Mouse (Mus musculus) testis, postnatal 10 days (tissue): Measurements from ENCODE around the gene Bmpr1a.
A peak's percentile ranks its signal among the peaks of the same experiment; 100 is the strongest.
"Not testable (repeated sequence)": the region's sequence is repeated elsewhere in the genome, so short reads cannot be mapped to it uniquely, and the experiment has no call there.

Experiments
- DNase-seq: peaks from one replicate; pipeline ENCODE4 v3.0.0; 2021; ENCODE audit warnings: low spot score

The Bmpr1a gene

GRCm38 (mm10) chr14:34393295-34393694, 109.8 kb downstream of the Bmpr1a start:
- no peak for DNase-seq

- DNase-seq: no peak
Observed at GRCm38 (mm10) chr14:34382921-34383704, 120.0 kb downstream of the Bmpr1a start.

- DNase-seq: peak; percentile 42
Observed at GRCm38 (mm10) chr14:34378560-34379331, 124.4 kb downstream of the Bmpr1a start.

- DNase-seq: no peak
Observed at GRCm38 (mm10) chr14:34377121-34377520, 126.0 kb downstream of the Bmpr1a start.

- no peak for DNase-seq
Observed at GRCm38 (mm10) chr14:34375941-34376340, 127.2 kb downstream of the Bmpr1a start.

GRCm38 (mm10) chr14:34375415-34375904, 127.7 kb downstream of the Bmpr1a start, which contains the start of gene Mmrn2:
Mmrn2 (plus strand) TSS chr14:34375465.
- no peak for DNase-seq

GRCm38 (mm10) chr14:34374577-34374976, 128.6 kb downstream of the Bmpr1a start, which contains the start of gene Sncg:
Sncg (minus strand) TSS chr14:34374789.
- DNase-seq: no peak

- DNase-seq: no peak
Observed at GRCm38 (mm10) chr14:34373581-34373980, 129.6 kb downstream of the Bmpr1a start.

- DNase-seq: peak; percentile 84
Observed at GRCm38 (mm10) chr14:34372646-34373045, 130.5 kb downstream of the Bmpr1a start.

- no peak for DNase-seq
Observed at GRCm38 (mm10) chr14:34371763-34372162, 131.4 kb downstream of the Bmpr1a start.

- no peak for DNase-seq
Observed at GRCm38 (mm10) chr14:34370921-34371320, 132.2 kb downstream of the Bmpr1a start.

GRCm38 (mm10) chr14:34370203-34370602, 132.9 kb downstream of the Bmpr1a start:
- no peak for DNase-seq

- no peak for DNase-seq
Observed at GRCm38 (mm10) chr14:34365147-34365507, 138.0 kb downstream of the Bmpr1a start.

- not testable (repeated sequence) for DNase-seq
Observed at GRCm38 (mm10) chr14:34364254-34365146, 138.6 kb downstream of the Bmpr1a start.

GRCm38 (mm10) chr14:34363490-34364253, 139.5 kb downstream of the Bmpr1a start:
- peak; percentile 73 for DNase-seq

- DNase-seq: peak; percentile 65
Observed at GRCm38 (mm10) chr14:34362726-34363445, 140.3 kb downstream of the Bmpr1a start.

GRCm38 (mm10) chr14:34362135-34362534, 141.0 kb downstream of the Bmpr1a start:
- no peak for DNase-seq
